Mouse (Mus musculus) forebrain, embryonic 10.5 days (tissue): ENCODE data around the gene D130043K22Rik. TPM values are rescaled to one million over a fixed set of nuclear protein-coding genes. Genes with fewer than 3 reads are reported as not detected.

Source experiments
- DNase-seq: peaks from one replicate; pipeline ENCODE4 v3.0.0-alpha.2; 2017; ENCODE audit warnings: low spot score; ENCODE audit errors: extremely low spot score
- H3K27ac ChIP-seq: fragments of 300-500 bp; sonication (generic); 2 replicates; pipeline ENCODE4 v1.5.1; 2016; ENCODE audit warnings: mild to moderate bottlenecking
- H3K27me3 ChIP-seq: fragments of 300-500 bp; sonication (generic); 2 replicates; pipeline ENCODE4 v1.6.1; 2016; ENCODE audit warnings: mild to moderate bottlenecking; ENCODE audit not compliant: poor library complexity, severe bottlenecking
- H3K36me3 ChIP-seq: fragments of 300-500 bp; sonication (generic); replicated peaks from 2 replicates; pipeline ENCODE4 v1.6.1; 2016; ENCODE audit warnings: mild to moderate bottlenecking, moderate library complexity
- H3K4me1 ChIP-seq: fragments of 300-500 bp; sonication (generic); 2 replicates; pipeline ENCODE4 v1.6.1; 2016
- H3K4me3 ChIP-seq: fragments of 300-500 bp; sonication (generic); 2 replicates; pipeline ENCODE4 v1.5.1; 2016; ENCODE audit warnings: mild to moderate bottlenecking, moderate library complexity
- H3K9me3 ChIP-seq: fragments of 300-500 bp; sonication (generic); 2 replicates; pipeline ENCODE4 v1.6.1; 2016; ENCODE audit warnings: mild to moderate bottlenecking, moderate library complexity
- WGBS: fragments of 180-500 bp; shearing (Covaris S2); methylation state at CpG from one replicate; pipeline ENCODE4 v1.1.7; 2016; 5-methylcytosine and 5-hydroxymethylcytosine counted together
- polyA plus RNA-seq: library from polyadenylated mRNA; unstranded; fragments of >200 nt; fragmentation: Nextera tagmentation; extraction: Ambion mirVana; gene quantifications from 2 replicates; pipeline ENCODE4 v1.2.1, GENCODE M21; 2016

The D130043K22Rik gene
- polyA plus RNA-seq, 1 experiment from 2014 or later: 0.43 TPM

DNA sequence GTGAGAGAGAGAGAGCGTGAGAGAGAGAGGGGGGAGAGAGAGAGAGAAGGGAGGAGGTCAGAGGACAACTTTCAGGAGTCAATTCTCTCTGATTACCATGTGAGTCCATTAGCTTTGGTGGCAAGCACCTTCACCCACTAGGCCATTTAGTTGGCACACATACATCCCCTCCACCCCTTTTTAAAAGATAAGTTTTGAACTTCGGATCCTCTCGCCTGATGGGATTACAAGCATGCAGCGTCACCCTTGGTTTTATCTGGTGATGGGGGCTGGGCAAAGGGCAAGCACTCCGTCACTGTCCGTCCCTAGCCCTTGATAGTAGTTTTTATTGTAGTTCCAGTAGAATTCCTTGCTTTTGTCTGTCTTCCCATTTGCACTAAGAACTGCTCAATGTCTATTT lies 35.3 kb downstream of the D130043K22Rik start:
- Histone ChIP-seq H3K36me3 (no peaks in the 10 kb centered on the region), H3K4me3 (no peak overlapping the region), H3K4me1 (no peaks in the 10 kb centered on the region), H3K9me3 (no peaks in the 10 kb centered on the region), H3K27me3 (no peaks in the 10 kb centered on the region), H3K27ac (no peak overlapping the region)
- no peak for DNase-seq
- 90% methylated on average over 6 of the region's 6 CpGs for WGBS

DNA sequence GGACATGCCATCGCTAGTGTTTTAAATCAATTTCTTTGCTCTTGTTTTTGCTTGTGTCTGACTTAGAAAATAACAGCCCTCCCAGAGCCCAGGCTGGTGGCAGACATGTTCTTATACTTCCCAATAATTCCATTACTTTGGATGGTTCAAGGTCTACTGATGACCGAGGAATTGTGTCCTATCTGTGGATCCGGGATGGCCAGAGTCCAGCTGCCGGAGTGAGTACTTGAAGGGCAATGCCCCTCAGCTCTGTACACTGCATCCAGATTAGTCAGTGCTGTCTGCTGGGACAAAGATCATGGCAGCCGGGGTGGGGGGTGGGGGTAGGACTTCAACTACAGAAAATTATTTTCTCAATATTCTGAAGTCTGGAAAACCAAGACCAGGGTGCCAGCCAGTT lies 35.8 kb downstream of the D130043K22Rik start:
- H3K27ac ChIP-seq: no peak overlapping the region
- DNase-seq: no peak
- WGBS: 93% methylated on average over 5 of the region's 5 CpGs

DNA sequence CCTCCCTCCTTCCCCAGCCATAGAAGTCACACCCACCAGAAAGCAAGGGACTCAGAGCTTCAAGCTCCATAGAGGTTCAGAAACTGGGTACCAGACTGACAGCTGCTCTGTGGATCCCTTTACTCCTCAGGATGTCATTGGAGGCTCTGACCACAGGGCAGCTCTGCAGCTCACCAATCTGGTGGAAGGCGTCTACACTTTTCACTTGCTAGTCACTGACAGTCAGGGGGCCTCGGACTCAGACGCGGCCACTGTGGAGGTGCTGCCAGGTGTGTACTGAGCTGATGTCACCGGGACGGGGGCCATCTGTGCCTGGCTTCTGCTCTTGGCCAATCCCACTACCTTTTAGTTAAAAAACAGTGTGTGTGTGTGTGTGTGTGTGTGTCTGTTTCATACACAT lies 37.5 kb downstream of the D130043K22Rik start:
- Histone ChIP-seq H3K9me3 (no peaks in the 10 kb centered on the region), H3K4me3 (no peak overlapping the region), H3K4me1 (no peaks in the 10 kb centered on the region), H3K27ac (no peak overlapping the region), H3K36me3 (no peaks in the 10 kb centered on the region), H3K27me3 (no peaks in the 10 kb centered on the region)
- WGBS: 92% methylated on average over 6 of the region's 6 CpGs
- DNase-seq: no peak

More for the DNA sequence above, 35.8 kb downstream of the D130043K22Rik start:
- Histone ChIP-seq H3K4me1 (no peaks in the 10 kb centered on the region), H3K36me3 (no peaks in the 10 kb centered on the region), H3K27me3 (no peaks in the 10 kb centered on the region), H3K4me3 (no peak overlapping the region), H3K9me3 (no peaks in the 10 kb centered on the region)

DNA sequence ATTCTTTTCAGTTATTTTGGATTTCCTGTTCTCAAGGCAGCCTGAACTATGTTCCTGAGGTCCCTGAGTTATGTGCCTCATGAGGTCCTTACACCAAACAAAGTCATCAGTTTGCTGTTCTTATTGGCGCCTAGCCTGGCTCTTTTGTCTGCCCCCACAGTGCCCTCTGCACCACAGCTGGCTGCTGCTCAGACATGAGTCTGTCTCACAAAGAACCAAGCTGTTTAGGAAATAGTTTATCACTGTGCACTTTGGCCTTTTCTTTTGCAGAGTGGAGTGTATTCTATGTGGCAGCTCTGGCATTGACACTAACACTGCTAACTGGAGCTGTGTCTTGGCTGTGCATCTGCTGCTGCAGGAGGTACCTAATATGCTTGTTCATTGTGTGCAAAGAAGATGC lies 44.6 kb downstream of the D130043K22Rik start:
- Histone ChIP-seq H3K27me3 (no peaks in the 10 kb centered on the region), H3K4me3 (no peak overlapping the region), H3K4me1 (no peaks in the 10 kb centered on the region), H3K9me3 (no peaks in the 10 kb centered on the region), H3K36me3 (no peaks in the 10 kb centered on the region), H3K27ac (no peak overlapping the region)
- 70% methylated on average over 1 of the region's 1 CpGs for WGBS
- no peak for DNase-seq

DNA sequence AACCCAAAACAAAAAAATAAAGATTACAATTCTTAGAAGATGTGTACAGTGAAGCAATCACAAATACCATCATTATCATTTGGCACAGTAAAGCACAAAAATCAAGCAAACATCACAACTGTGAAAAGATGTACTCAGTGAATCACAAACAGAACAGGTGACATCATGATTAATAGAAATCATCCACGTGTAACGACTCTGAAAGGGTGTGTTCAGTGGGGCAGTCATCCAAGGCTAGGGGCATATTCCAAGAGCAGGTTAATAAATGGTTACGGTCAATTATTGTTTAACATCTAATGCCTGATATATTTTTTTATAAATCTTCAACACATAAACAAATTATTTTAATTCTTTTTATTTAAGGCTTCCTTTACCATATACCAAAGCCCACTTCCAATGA lies 47.6 kb downstream of the D130043K22Rik start:
- no peak overlapping the region for H3K27ac ChIP-seq
- no peak for DNase-seq
- H3K4me3 ChIP-seq: no peak overlapping the region
- no peaks in the 10 kb centered on the region for H3K36me3 ChIP-seq
- WGBS: 91% methylated on average over 3 of the region's 3 CpGs
- no peaks in the 10 kb centered on the region for H3K4me1 ChIP-seq
- no peaks in the 10 kb centered on the region for H3K9me3 ChIP-seq
- H3K27me3 ChIP-seq: no peaks in the 10 kb centered on the region

DNA sequence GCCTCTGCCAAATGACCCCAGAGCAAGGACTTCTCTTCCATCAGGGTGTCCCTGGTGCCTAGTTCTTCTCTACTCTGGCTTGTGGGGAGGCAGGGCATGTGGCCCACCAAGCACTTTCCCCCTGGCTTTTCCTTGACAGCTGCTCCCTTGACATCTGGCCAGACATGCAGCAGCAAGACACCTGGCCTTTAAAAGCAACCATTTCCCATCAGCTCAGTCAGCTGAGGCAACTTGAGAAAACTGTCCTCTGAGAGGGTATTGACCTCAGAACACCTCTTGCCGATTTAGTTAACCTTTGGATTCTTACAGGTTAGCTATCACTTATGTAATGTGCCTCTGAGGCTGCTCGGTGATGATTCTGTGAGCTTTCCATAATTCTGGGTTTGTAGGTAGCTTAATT lies 48.9 kb downstream of the D130043K22Rik start:
- DNase-seq: no peak
- Histone ChIP-seq H3K4me3 (no peak overlapping the region), H3K9me3 (no peaks in the 10 kb centered on the region), H3K4me1 (no peaks in the 10 kb centered on the region), H3K27me3 (no peaks in the 10 kb centered on the region), H3K36me3 (no peaks in the 10 kb centered on the region), H3K27ac (no peak overlapping the region)
- 83% methylated on average over 2 of the region's 2 CpGs for WGBS

DNA sequence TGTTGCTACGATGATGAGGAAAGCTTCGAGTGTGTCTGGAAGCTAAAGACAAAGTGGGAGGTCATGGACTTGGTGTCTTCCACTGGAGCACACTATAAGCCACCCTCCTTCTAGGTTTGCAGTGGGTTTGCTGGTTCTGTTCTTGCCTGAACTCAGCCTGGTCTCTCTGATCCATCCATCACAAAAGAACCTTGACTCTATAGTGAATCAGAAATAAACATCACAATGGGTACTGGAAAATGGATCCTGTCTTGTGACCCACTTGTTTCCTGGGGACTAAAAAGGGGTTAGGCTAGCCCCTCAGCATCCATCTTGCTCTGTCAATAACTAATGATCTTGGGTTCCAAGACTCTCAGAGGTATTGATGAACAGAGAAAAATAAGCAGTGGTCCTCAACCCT lies 57.0 kb downstream of the D130043K22Rik start:
- WGBS: 86% methylated on average over 2 of the region's 2 CpGs
- DNase-seq: no peak
- Histone ChIP-seq H3K9me3 (no peaks in the 10 kb centered on the region), H3K27ac (no peak overlapping the region), H3K4me1 (peaks cover 11% of the 10 kb centered on the region; the same call in 1 of the 2 replicates), H3K4me3 (no peak overlapping the region), H3K27me3 (no peaks in the 10 kb centered on the region), H3K36me3 (no peaks in the 10 kb centered on the region)

DNA sequence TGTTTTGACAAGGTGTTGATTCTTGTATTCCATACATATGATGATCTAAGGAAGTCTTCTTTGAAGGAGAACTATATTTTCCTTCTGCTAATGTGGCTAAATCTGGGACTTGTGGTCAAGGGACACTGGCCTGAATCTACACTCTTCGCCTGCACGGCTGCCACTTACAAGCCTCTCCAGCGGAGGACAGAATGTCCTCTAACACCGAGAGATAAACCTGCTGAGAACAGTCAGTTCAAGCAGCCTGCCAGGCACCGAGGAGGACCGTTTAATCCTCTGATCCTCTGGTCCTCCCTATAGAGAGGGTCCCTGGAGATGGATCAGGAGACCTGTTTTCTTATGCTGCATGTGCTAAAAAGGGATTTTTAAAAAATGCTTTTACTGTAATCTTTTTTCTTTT lies 58.5 kb downstream of the D130043K22Rik start:
- H3K4me3 ChIP-seq: no peak overlapping the region
- no peaks in the 10 kb centered on the region for H3K27me3 ChIP-seq
- DNase-seq: no peak
- H3K4me1 ChIP-seq: peaks cover 11% of the 10 kb centered on the region; the same call in 1 of the 2 replicates
- no peaks in the 10 kb centered on the region for H3K9me3 ChIP-seq
- WGBS: 82% methylated on average over 6 of the region's 6 CpGs
- H3K27ac ChIP-seq: no peak overlapping the region
- H3K36me3 ChIP-seq: no peaks in the 10 kb centered on the region

DNA sequence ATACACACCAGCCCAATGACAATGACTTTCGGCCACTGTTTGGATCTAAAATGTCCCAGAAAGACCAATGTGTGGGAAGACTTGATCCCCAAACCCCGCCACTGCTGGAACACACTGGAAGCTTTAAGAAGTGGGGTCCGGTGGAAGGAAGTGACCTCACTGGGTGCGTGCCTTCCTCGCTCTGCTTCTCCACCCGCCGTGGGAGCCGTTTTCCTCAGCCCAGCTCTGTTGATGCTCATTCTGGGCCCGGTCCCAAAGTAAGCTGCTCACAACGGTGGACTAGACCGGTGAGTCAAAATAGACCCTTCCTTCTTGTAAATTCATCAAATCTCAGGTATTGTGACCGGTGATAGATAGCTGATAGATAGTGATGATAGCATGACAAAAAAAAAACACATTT lies 60.5 kb downstream of the D130043K22Rik start:
- Histone ChIP-seq H3K4me3 (no peak overlapping the region), H3K4me1 (peaks cover 11% of the 10 kb centered on the region; the same call in 1 of the 2 replicates), H3K36me3 (0 out of 2 replicates have a peak, but pooled peaks cover 5% of the 10 kb centered on the region), H3K27ac (no peak overlapping the region), H3K27me3 (no peaks in the 10 kb centered on the region), H3K9me3 (no peaks in the 10 kb centered on the region)
- DNase-seq: no peak
- WGBS: 89% methylated on average over 12 of the region's 12 CpGs

DNA sequence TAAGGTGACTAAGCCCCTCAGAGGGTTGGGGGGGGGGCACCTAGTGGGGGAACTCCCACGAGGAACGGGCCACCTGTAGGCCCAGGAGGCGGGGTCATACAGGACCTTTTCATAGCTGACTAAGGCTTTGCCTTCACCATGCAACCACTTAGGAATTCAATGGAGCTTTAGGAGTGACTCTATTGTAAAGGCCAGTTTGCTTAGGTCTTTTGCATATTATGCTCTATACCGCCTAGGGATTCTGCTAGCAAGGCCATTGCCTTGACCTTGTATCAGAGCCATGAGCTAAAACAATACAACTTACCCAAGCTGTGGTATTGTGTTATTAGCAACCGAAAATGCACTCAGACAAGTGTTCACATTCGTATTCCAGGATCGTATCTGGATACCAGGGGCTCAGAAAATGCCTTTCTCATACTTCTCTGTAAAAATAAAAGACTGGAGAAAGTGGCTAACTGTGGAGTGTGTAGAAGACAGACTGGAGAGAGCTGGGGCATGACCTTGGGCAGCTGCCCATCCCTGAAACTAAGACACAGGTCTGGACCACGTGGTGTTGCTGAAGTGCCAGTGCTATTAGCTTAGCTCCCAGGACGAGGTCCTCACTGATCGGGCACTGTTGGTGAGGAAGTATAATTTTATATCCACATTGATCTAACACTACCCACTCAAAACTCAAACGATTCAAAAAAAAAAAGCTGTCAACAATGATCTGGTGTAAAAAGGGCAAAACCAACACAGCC lies 62.1 kb downstream of the D130043K22Rik start:
- WGBS: 84% methylated on average over 11 of the region's 11 CpGs
- no peak overlapping the region for H3K27ac ChIP-seq

DNA sequence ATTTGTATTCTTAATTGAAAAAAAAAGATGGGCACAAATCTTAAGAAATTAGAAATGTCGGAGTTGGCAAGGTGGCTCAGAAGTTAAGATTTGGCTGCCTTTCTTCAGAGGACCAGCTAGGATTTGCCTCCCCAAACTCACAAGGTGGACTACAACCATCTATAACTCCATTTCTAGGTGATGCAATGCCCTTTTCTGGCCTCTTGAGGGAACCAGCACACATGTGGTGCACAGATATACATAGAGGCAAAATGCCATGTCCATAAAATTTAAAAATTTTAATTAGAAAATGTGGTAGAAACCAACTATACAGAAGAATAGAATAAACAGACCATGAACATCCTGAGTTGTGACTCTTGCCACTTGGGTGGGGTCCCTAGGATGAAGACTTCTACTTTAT lies 64.2 kb downstream of the D130043K22Rik start:
- WGBS: 96% methylated on average over 1 of the region's 1 CpGs
- DNase-seq: no peak
- no peaks in the 10 kb centered on the region for H3K9me3 ChIP-seq
- H3K4me3 ChIP-seq: no peak overlapping the region
- peaks cover 11% of the 10 kb centered on the region; the same call in 1 of the 2 replicates for H3K4me1 ChIP-seq
- H3K27ac ChIP-seq: no peak overlapping the region
- peaks cover 34% of the 10 kb centered on the region for H3K36me3 ChIP-seq
- H3K27me3 ChIP-seq: no peaks in the 10 kb centered on the region

More for the DNA sequence above, 62.1 kb downstream of the D130043K22Rik start:
- Histone ChIP-seq H3K4me3 (no peak overlapping the region), H3K27me3 (no peaks in the 10 kb centered on the region), H3K36me3 (peaks cover 17% of the 10 kb centered on the region), H3K9me3 (no peaks in the 10 kb centered on the region), H3K4me1 (peaks cover 11% of the 10 kb centered on the region; the same call in 1 of the 2 replicates)
- no peak for DNase-seq

DNA sequence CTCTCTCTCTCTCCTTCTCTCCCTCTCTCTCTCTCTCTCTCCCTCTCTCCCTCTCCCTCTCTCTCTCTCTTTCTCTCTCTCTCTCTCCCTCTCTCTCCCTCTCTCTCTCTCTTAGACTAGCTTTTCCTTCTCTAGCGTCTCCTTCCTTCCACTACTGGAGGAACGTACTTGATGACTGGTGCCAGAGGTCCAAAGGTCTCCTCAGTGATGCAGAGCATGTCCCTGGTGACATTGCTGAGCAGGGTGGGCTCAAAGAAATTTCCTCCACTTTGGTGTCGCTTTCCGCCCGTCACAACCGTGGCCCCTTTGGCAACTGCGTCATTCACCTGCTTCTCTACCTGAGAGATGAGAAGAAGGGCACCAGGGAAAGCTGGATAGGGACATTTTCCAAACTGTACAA lies 68.6 kb downstream of the D130043K22Rik start:
- 97% methylated on average over 7 of the region's 7 CpGs for WGBS
- H3K9me3 ChIP-seq: no peaks in the 10 kb centered on the region
- H3K4me3 ChIP-seq: no peak overlapping the region
- DNase-seq: no peak
- H3K27me3 ChIP-seq: no peaks in the 10 kb centered on the region
- peaks cover 60% of the 10 kb centered on the region for H3K36me3 ChIP-seq
- no peaks in the 10 kb centered on the region for H3K4me1 ChIP-seq
- H3K27ac ChIP-seq: no peak overlapping the region

DNA sequence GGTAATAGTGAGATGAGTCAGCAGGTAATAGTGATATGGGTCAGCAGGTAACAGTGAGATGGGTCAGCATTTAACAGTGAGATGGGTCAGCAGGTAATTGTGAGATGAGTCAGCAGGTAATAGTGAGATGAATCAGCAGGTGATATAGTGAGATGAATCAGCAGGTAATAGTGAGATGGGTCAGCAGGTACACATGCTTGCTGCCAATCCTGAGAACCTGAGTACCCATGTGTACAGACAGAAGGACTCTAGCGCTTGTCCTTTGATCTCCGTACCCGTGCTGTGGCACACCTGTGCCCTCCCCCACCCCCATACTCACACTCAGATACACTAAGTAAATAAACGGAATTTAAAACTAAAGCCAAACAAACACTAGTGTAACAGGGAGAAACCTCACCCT lies 70.0 kb downstream of the D130043K22Rik start:
- H3K4me1 ChIP-seq: no peaks in the 10 kb centered on the region
- no peak overlapping the region for H3K4me3 ChIP-seq
- H3K27ac ChIP-seq: no peak overlapping the region
- no peak for DNase-seq
- 90% methylated on average over 4 of the region's 4 CpGs for WGBS
- peaks cover 62% of the 10 kb centered on the region for H3K36me3 ChIP-seq
- no peaks in the 10 kb centered on the region for H3K27me3 ChIP-seq
- H3K9me3 ChIP-seq: no peaks in the 10 kb centered on the region
